Mouse (Mus musculus) C2C12 (cell line): ENCODE measurements around the gene Chst10.

Source experiments
- CEBPB ChIP-seq: IDR thresholded peaks from one replicate; pipeline ENCODE4 v1.6.1; 2011; ENCODE audit warnings: low read depth, mild to moderate bottlenecking, control low read depth, moderate library complexity
- CTCF ChIP-seq: IDR thresholded peaks from one replicate; pipeline ENCODE4 v1.5.1; 2011; ENCODE audit not compliant: control insufficient read depth, insufficient read depth, insufficient read length
- MAX ChIP-seq: IDR thresholded peaks from one replicate; pipeline ENCODE4 v1.6.1; 2011; ENCODE audit warnings: mild to moderate bottlenecking, control low read depth
- MYOD1 ChIP-seq: IDR thresholded peaks from one replicate; pipeline ENCODE4 v1.6.1; 2011; ENCODE audit warnings: low read depth; ENCODE audit not compliant: control insufficient read depth, insufficient read length
- MYOG ChIP-seq: IDR thresholded peaks from one replicate; pipeline ENCODE4 v1.6.1; 2011; ENCODE audit not compliant: control insufficient read depth, insufficient read length; ENCODE audit errors: extremely low read depth
- USF1 ChIP-seq: IDR thresholded peaks from one replicate; pipeline ENCODE4 v1.6.1; 2011; ENCODE audit warnings: low read depth, mild to moderate bottlenecking, control low read depth, moderate library complexity

DNA sequence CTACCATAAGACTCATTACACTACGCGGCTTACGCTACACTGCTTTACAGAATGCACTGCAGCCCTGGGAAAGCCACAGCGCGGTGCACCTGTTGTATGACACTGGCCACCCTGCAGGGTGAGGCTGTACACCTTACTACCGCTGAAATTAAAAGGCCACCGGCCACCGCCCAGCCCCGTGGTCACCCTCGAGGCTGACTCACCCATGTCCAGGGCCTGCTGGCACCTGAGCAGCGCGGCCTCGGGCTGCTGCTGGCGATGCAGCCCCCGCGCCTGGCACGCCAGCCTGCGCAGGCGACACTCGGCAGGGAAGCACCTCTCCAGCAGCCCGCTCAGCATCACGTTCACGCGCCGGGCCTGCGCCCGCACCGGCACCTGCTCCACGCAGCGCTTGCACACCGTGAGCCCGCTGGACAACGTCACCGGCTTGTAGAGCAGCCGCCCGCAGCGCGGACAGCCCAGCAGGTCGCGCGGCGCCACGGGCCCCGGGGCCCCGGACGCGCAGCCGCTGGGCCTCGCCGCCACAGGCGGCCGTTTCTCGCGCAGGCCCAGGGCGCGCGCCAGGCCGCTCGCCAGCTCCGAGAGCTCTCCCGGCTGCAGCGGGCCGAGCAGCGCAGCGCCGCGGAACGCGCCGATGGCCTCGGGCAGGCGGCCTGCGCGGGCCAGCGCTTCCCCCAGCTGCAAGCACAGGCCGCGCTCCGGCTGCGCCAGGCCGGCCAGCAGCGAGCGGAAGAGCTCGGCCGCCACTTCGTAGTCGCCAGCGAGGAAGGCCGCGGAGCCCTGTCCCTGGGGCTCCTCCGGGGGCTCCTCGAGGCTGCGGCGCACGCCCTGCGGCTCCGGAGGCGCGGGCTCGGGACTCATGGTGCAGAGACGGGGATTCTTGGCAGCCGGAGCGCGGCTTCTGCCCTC lies 62.1 kb downstream of the Chst10 start:
- TF ChIP-seq USF1 (no peak), CTCF (no peak), MYOG (no peak), MYOD1 (no peak), MAX (no peak), CEBPB (no peak)
